Mouse (Mus musculus) midbrain, embryonic 10.5 days (tissue): ENCODE data around the gene Atp6v0a1. TPM values are rescaled to one million over a fixed set of nuclear protein-coding genes. Genes with fewer than 3 reads are reported as not detected.

Experiments
- DNase-seq: peaks from one replicate; pipeline ENCODE4 v3.0.0-alpha.2; 2017; ENCODE audit warnings: low spot score
- H3K27ac ChIP-seq: fragments of 300-500 bp; sonication (generic); replicated peaks from 2 replicates; pipeline ENCODE4 v1.5.1; 2016; ENCODE audit warnings: mild to moderate bottlenecking
- H3K27me3 ChIP-seq: fragments of 300-500 bp; sonication (generic); 2 replicates; pipeline ENCODE4 v1.6.1; 2016; ENCODE audit warnings: low read depth, mild to moderate bottlenecking; ENCODE audit not compliant: poor library complexity, severe bottlenecking
- H3K36me3 ChIP-seq: fragments of 300-500 bp; sonication (generic); 2 replicates; pipeline ENCODE4 v1.6.1; 2016; ENCODE audit warnings: mild to moderate bottlenecking, moderate library complexity
- H3K4me1 ChIP-seq: fragments of 300-500 bp; sonication (generic); 2 replicates; pipeline ENCODE4 v1.6.1; 2016
- H3K4me3 ChIP-seq: fragments of 300-500 bp; sonication (generic); 2 replicates; pipeline ENCODE4 v1.5.1; 2016; ENCODE audit warnings: mild to moderate bottlenecking, moderate library complexity
- H3K9me3 ChIP-seq: fragments of 300-500 bp; sonication (generic); replicated peaks from 2 replicates; pipeline ENCODE4 v1.6.1; 2016; ENCODE audit warnings: mild to moderate bottlenecking
- WGBS: fragments of 180-500 bp; shearing (Covaris S2); methylation state at CpG from one replicate; pipeline ENCODE4 v1.1.7; 2016; 5-methylcytosine and 5-hydroxymethylcytosine counted together
- microRNA-seq: library from miRNA; unstranded; fragments of <30 nt; microRNA quantifications from one replicate; pipeline ENCODE4, GENCODE M21; 2017
- polyA plus RNA-seq: library from polyadenylated mRNA; unstranded; fragments of >200 nt; fragmentation: Nextera tagmentation; extraction: Ambion mirVana; gene quantifications from 2 replicates; pipeline ENCODE4 v1.2.1, GENCODE M21; 2016

The Atp6v0a1 gene
- polyA plus RNA-seq, 1 experiment from 2014 or later: 33.9 TPM

GRCm38 (mm10) chr11:101112186-101112585 lies 102.9 kb downstream of the Atp6v0a1 start:
- no peak for DNase-seq
- Histone ChIP-seq H3K27me3 (no peaks in the 10 kb centered on the region), H3K4me3 (no peak overlapping the region), H3K9me3 (no peaks in the 10 kb centered on the region), H3K4me1 (peaks cover 10% of the 10 kb centered on the region; the same call in 1 of the 2 replicates), H3K36me3 (peaks cover 25% of the 10 kb centered on the region), H3K27ac (no peak overlapping the region)
- WGBS: 91% methylated on average over 3 of the region's 3 CpGs

Small RNAs within 50 kb of the gene (microRNA-seq; reads per million reads assigned to microRNA genes)
- gene Mir6928: 1.5 reads per million

Other genes starting within 250 kb of the Atp6v0a1 start
- gene Kcnh4, start 249.5 kb upstream of the Atp6v0a1 start, polyA plus RNA-seq: 1.1 and 2.6 TPM in 2 replicates
- 0.26 TPM in 1 of 2 replicates, not detected in the other for gene Hcrt, start 246.5 kb upstream of the Atp6v0a1 start, polyA plus RNA-seq
- 3.9 and 4.4 TPM in 2 replicates for gene Ghdc, start 238.5 kb upstream of the Atp6v0a1 start, polyA plus RNA-seq
- gene Stat5b, start 158.7 kb upstream of the Atp6v0a1 start, polyA plus RNA-seq: 15.0 and 15.9 TPM in 2 replicates
- 1.7 TPM in 2 replicates for gene Stat5a, start 150.1 kb upstream of the Atp6v0a1 start, polyA plus RNA-seq
- 16.9 and 20.4 TPM in 2 replicates for gene Stat3, start 69.9 kb upstream of the Atp6v0a1 start, polyA plus RNA-seq
- 16.7 and 21.8 TPM in 2 replicates for gene Cavin1, start 38.6 kb upstream of the Atp6v0a1 start, polyA plus RNA-seq
- gene Naglu, start 60.6 kb downstream of the Atp6v0a1 start, polyA plus RNA-seq: 10.0 and 11.6 TPM in 2 replicates
- gene Hsd17b1, start 69.0 kb downstream of the Atp6v0a1 start, polyA plus RNA-seq: 0.12 TPM in 1 of 2 replicates, not detected in the other
- 57.5 TPM in 2 replicates for gene Coasy, start 73.1 kb downstream of the Atp6v0a1 start, polyA plus RNA-seq
- gene Mlx, start 77.8 kb downstream of the Atp6v0a1 start, polyA plus RNA-seq: 42.7 and 49.1 TPM in 2 replicates
- gene Psmc3ip, start 86.0 kb downstream of the Atp6v0a1 start, polyA plus RNA-seq: 74.3 and 77.3 TPM in 2 replicates
- 16.4 and 20.2 TPM in 2 replicates for gene Retreg3, start 110.4 kb downstream of the Atp6v0a1 start, polyA plus RNA-seq
- 131 and 135 TPM in 2 replicates for gene Tubg1, start 110.5 kb downstream of the Atp6v0a1 start, polyA plus RNA-seq
- gene Tubg2, start 146.5 kb downstream of the Atp6v0a1 start, polyA plus RNA-seq: 2.1 and 3.9 TPM in 2 replicates
- 0.28 and 0.43 TPM in 2 replicates for gene Cntnap1, start 161.1 kb downstream of the Atp6v0a1 start, polyA plus RNA-seq
- 4.5 and 5.6 TPM in 2 replicates for gene Plekhh3, start 161.9 kb downstream of the Atp6v0a1 start, polyA plus RNA-seq
- 0.17 and 0.20 TPM in 2 replicates for gene Ccr10, start 166.0 kb downstream of the Atp6v0a1 start, polyA plus RNA-seq
- 11.1 and 11.2 TPM in 2 replicates for gene Ezh1, start 217.0 kb downstream of the Atp6v0a1 start, polyA plus RNA-seq
- 64.7 and 71.5 TPM in 2 replicates for gene Ramp2, start 236.6 kb downstream of the Atp6v0a1 start, polyA plus RNA-seq
- gene Vps25, start 244.3 kb downstream of the Atp6v0a1 start, polyA plus RNA-seq: 137 and 143 TPM in 2 replicates